Mouse (Mus musculus) lung, embryonic 15.5 days (tissue): ENCODE measurements around the gene Sh3d21. TPM values are rescaled to one million over a fixed set of nuclear protein-coding genes. Genes with fewer than 3 reads are reported as not detected.

Experiments used
- ATAC-seq: fragments of 200-750 bp; cut with Nextera tagmentation; 2 replicates; pipeline ENCODE4 v1.8.0; 2017; ENCODE audit warnings: moderate number of reproducible peaks, borderline replicate concordance; ENCODE audit not compliant: low FRiP score, low TSS enrichment; ENCODE audit errors: extremely low read depth
- H3K27ac ChIP-seq: fragments of 300-500 bp; sonication (generic); 2 replicates; pipeline ENCODE4 v1.5.1; 2015; ENCODE audit warnings: moderate library complexity, mild to moderate bottlenecking, inconsistent platforms
- H3K27me3 ChIP-seq: fragments of 300-500 bp; sonication (generic); 2 replicates; pipeline ENCODE4 v1.6.1; 2015; ENCODE audit warnings: inconsistent platforms
- H3K36me3 ChIP-seq: fragments of 300-500 bp; sonication (generic); 2 replicates; pipeline ENCODE4 v1.6.1; 2015; ENCODE audit warnings: inconsistent platforms
- H3K4me1 ChIP-seq: fragments of 300-500 bp; sonication (generic); 2 replicates; pipeline ENCODE4 v1.6.1; 2015; ENCODE audit warnings: inconsistent platforms
- H3K4me2 ChIP-seq: fragments of 300-500 bp; sonication (generic); 2 replicates; pipeline ENCODE4 v1.6.1; 2015; ENCODE audit warnings: inconsistent platforms, mild to moderate bottlenecking, moderate library complexity
- H3K4me3 ChIP-seq: fragments of 300-500 bp; sonication (generic); 2 replicates; pipeline ENCODE4 v1.5.1; 2015; ENCODE audit warnings: mild to moderate bottlenecking, inconsistent platforms
- H3K9ac ChIP-seq: fragments of 300-500 bp; sonication (generic); 2 replicates; pipeline ENCODE4 v1.6.1; 2015; ENCODE audit warnings: inconsistent platforms
- H3K9me3 ChIP-seq: fragments of 300-500 bp; sonication (generic); 2 replicates; pipeline ENCODE4 v1.6.1; 2016; ENCODE audit warnings: inconsistent platforms
- WGBS: fragments of 180-500 bp; shearing (Covaris S2); methylation state at CpG from one replicate; pipeline ENCODE4 v1.1.7; 2015; 5-methylcytosine and 5-hydroxymethylcytosine counted together
- polyA plus RNA-seq: library from polyadenylated mRNA; unstranded; fragments of >200 nt; fragmentation: Nextera tagmentation; extraction: Ambion mirVana; gene quantifications from 2 replicates; pipeline ENCODE4 v1.2.1, GENCODE M21; 2015

Gene Sh3d21
- polyA plus RNA-seq, 1 experiment from 2014 or later: 9.4 TPM

GRCm38 (mm10) chr4:126163685-126164084 lies 394 bp upstream of the Sh3d21 start:
- H3K9ac ChIP-seq: peak overlapping the region; percentile 61; the same call in 1 of the 2 replicates
- H3K4me3 ChIP-seq: no peak overlapping the region; the same call in 1 of the 2 replicates
- 52% methylated on average over 4 of the region's 4 CpGs for WGBS
- H3K4me1 ChIP-seq: peaks cover 27% of the 10 kb centered on the region
- peaks cover 29% of the 10 kb centered on the region for H3K36me3 ChIP-seq
- H3K4me2 ChIP-seq: peak overlapping the region; percentile 96
- no peaks in the 10 kb centered on the region for H3K9me3 ChIP-seq
- ATAC-seq: no peak
- H3K27me3 ChIP-seq: no peaks in the 10 kb centered on the region
- peak overlapping the region; percentile 89 for H3K27ac ChIP-seq

- peak overlapping the region; percentile 61 for H3K9ac ChIP-seq
- peak overlapping the region; percentile 89 for H3K27ac ChIP-seq
- peak; percentile 93 for ATAC-seq
- H3K4me1 ChIP-seq: peaks cover 30% of the 10 kb centered on the region
- no peaks in the 10 kb centered on the region for H3K9me3 ChIP-seq
- H3K36me3 ChIP-seq: peaks cover 20% of the 10 kb centered on the region
- peak overlapping the region; percentile 55 for H3K4me3 ChIP-seq
- under 1% methylated on average over 44 of the region's 44 CpGs for WGBS
- no peaks in the 10 kb centered on the region for H3K27me3 ChIP-seq
- peak overlapping the region; percentile 96 for H3K4me2 ChIP-seq
These were observed 686 bp downstream of the Sh3d21 start for GRCm38 (mm10) chr4:126162544-126163066.

- Histone ChIP-seq H3K9ac (peak overlapping the region; percentile 61; the same call in 1 of the 2 replicates), H3K9me3 (no peaks in the 10 kb centered on the region), H3K27me3 (no peaks in the 10 kb centered on the region), H3K36me3 (peaks cover 16% of the 10 kb centered on the region), H3K4me3 (peak overlapping the region; percentile 55), H3K4me1 (peaks cover 30% of the 10 kb centered on the region), H3K4me2 (peak overlapping the region; percentile 96), H3K27ac (peak overlapping the region; percentile 89; the same call in 1 of the 2 replicates)
- WGBS: 63% methylated on average over 9 of the region's 9 CpGs
- peak; percentile 16 for ATAC-seq
These were observed 1.3 kb downstream of the Sh3d21 start for GRCm38 (mm10) chr4:126161986-126162385.

GRCm38 (mm10) chr4:126161456-126161855 lies 1.8 kb downstream of the Sh3d21 start:
- H3K9ac ChIP-seq: no peak overlapping the region
- no peak overlapping the region for H3K27ac ChIP-seq
- H3K9me3 ChIP-seq: no peaks in the 10 kb centered on the region
- peaks cover 11% of the 10 kb centered on the region for H3K36me3 ChIP-seq
- H3K4me2 ChIP-seq: no peak overlapping the region
- H3K27me3 ChIP-seq: no peaks in the 10 kb centered on the region
- no peak overlapping the region for H3K4me3 ChIP-seq
- ATAC-seq: no peak
- WGBS: 83% methylated on average over 6 of the region's 6 CpGs
- H3K4me1 ChIP-seq: peaks cover 33% of the 10 kb centered on the region

- Histone ChIP-seq H3K36me3 (peaks cover 6% of the 10 kb centered on the region), H3K27me3 (no peaks in the 10 kb centered on the region), H3K27ac (no peak overlapping the region), H3K9ac (no peak overlapping the region), H3K4me3 (no peak overlapping the region), H3K4me2 (no peak overlapping the region), H3K4me1 (peaks cover 37% of the 10 kb centered on the region), H3K9me3 (no peaks in the 10 kb centered on the region)
- 87% methylated on average over 8 of the region's 8 CpGs for WGBS
- ATAC-seq: no peak
These were observed 2.3 kb downstream of the Sh3d21 start for GRCm38 (mm10) chr4:126160981-126161380.

- Histone ChIP-seq H3K9me3 (no peaks in the 10 kb centered on the region), H3K4me1 (peaks cover 50% of the 10 kb centered on the region), H3K4me2 (no peak overlapping the region), H3K4me3 (no peak overlapping the region), H3K36me3 (no peaks in the 10 kb centered on the region), H3K27me3 (no peaks in the 10 kb centered on the region), H3K9ac (no peak overlapping the region), H3K27ac (no peak overlapping the region; the same call in 1 of the 2 replicates)
- 60% methylated on average over 8 of the region's 8 CpGs for WGBS
- no peak for ATAC-seq
These were observed 3.8 kb downstream of the Sh3d21 start for GRCm38 (mm10) chr4:126159455-126159854.

GRCm38 (mm10) chr4:126157562-126157961 lies 5.7 kb downstream of the Sh3d21 start:
- Histone ChIP-seq H3K4me2 (no peak overlapping the region), H3K4me3 (no peak overlapping the region), H3K27me3 (no peaks in the 10 kb centered on the region), H3K9me3 (no peaks in the 10 kb centered on the region), H3K27ac (no peak overlapping the region), H3K4me1 (peaks cover 41% of the 10 kb centered on the region), H3K36me3 (peaks cover 3% of the 10 kb centered on the region; the same call in 1 of the 2 replicates), H3K9ac (no peak overlapping the region)
- 85% methylated on average over 6 of the region's 6 CpGs for WGBS
- no peak for ATAC-seq

GRCm38 (mm10) chr4:126156617-126157016 lies 6.7 kb downstream of the Sh3d21 start:
- Histone ChIP-seq H3K36me3 (peaks cover 12% of the 10 kb centered on the region; the same call in 1 of the 2 replicates), H3K9me3 (no peaks in the 10 kb centered on the region), H3K4me2 (no peak overlapping the region), H3K9ac (no peak overlapping the region), H3K27me3 (no peaks in the 10 kb centered on the region), H3K27ac (peak overlapping the region; percentile 78; the same call in 1 of the 2 replicates), H3K4me3 (no peak overlapping the region), H3K4me1 (peaks cover 40% of the 10 kb centered on the region)
- ATAC-seq: no peak
- 66% methylated on average over 5 of the region's 5 CpGs for WGBS

- ATAC-seq: peak; percentile 6; the same call in 1 of the 2 replicates
- H3K4me2 ChIP-seq: no peak overlapping the region
- no peaks in the 10 kb centered on the region for H3K9me3 ChIP-seq
- H3K4me1 ChIP-seq: peaks cover 46% of the 10 kb centered on the region
- WGBS: 21% methylated on average over 2 of the region's 2 CpGs
- H3K36me3 ChIP-seq: peaks cover 19% of the 10 kb centered on the region; the same call in 1 of the 2 replicates
- peak overlapping the region; percentile 78 for H3K27ac ChIP-seq
- H3K27me3 ChIP-seq: no peaks in the 10 kb centered on the region
- no peak overlapping the region for H3K9ac ChIP-seq
- H3K4me3 ChIP-seq: no peak overlapping the region
These were observed 7.4 kb downstream of the Sh3d21 start for GRCm38 (mm10) chr4:126155869-126156268.

- Histone ChIP-seq H3K4me3 (no peak overlapping the region), H3K9ac (no peak overlapping the region), H3K36me3 (peaks cover 19% of the 10 kb centered on the region; the same call in 1 of the 2 replicates), H3K4me1 (peaks cover 53% of the 10 kb centered on the region), H3K4me2 (no peak overlapping the region), H3K27ac (peak overlapping the region; percentile 78), H3K9me3 (no peaks in the 10 kb centered on the region), H3K27me3 (no peaks in the 10 kb centered on the region)
- no peak for ATAC-seq
- WGBS: 23% methylated on average over 4 of the region's 4 CpGs
These were observed 8.1 kb downstream of the Sh3d21 start for GRCm38 (mm10) chr4:126155183-126155582.

- peaks cover 19% of the 10 kb centered on the region; the same call in 1 of the 2 replicates for H3K36me3 ChIP-seq
- H3K4me2 ChIP-seq: no peak overlapping the region
- no peak for ATAC-seq
- H3K27me3 ChIP-seq: no peaks in the 10 kb centered on the region
- no peak overlapping the region for H3K27ac ChIP-seq
- H3K9me3 ChIP-seq: no peaks in the 10 kb centered on the region
- H3K4me1 ChIP-seq: peaks cover 56% of the 10 kb centered on the region
- 47% methylated on average over 14 of the region's 14 CpGs for WGBS
- no peak overlapping the region for H3K9ac ChIP-seq
- H3K4me3 ChIP-seq: no peak overlapping the region
These were observed 10.4 kb downstream of the Sh3d21 start for GRCm38 (mm10) chr4:126152864-126153263.

GRCm38 (mm10) chr4:126151701-126152440 lies 11.4 kb downstream of the Sh3d21 start:
- Histone ChIP-seq H3K4me1 (peaks cover 66% of the 10 kb centered on the region), H3K9me3 (no peaks in the 10 kb centered on the region), H3K9ac (0 out of 2 replicates have a peak overlapping the region, but pooled peaks have one; percentile 20), H3K4me3 (no peak overlapping the region), H3K27me3 (no peaks in the 10 kb centered on the region), H3K36me3 (peaks cover 19% of the 10 kb centered on the region; the same call in 1 of the 2 replicates), H3K27ac (no peak overlapping the region), H3K4me2 (0 out of 2 replicates have a peak overlapping the region, but pooled peaks have one; percentile 60)
- no peak for ATAC-seq
- 79% methylated on average over 16 of the region's 16 CpGs for WGBS
